Mouse (Mus musculus) heart, adult 11 months (tissue): Measurements from ENCODE around the gene Smyd4.

ENCODE experiments used
- DNase-seq: peaks from one replicate; pipeline ENCODE4 v3.0.0; 2022

The Smyd4 gene

GRCm38 (mm10) chr11:75420810-75421374 is 72.7 kb downstream of the Smyd4 start:
- peak; percentile 82 for DNase-seq

DNA sequence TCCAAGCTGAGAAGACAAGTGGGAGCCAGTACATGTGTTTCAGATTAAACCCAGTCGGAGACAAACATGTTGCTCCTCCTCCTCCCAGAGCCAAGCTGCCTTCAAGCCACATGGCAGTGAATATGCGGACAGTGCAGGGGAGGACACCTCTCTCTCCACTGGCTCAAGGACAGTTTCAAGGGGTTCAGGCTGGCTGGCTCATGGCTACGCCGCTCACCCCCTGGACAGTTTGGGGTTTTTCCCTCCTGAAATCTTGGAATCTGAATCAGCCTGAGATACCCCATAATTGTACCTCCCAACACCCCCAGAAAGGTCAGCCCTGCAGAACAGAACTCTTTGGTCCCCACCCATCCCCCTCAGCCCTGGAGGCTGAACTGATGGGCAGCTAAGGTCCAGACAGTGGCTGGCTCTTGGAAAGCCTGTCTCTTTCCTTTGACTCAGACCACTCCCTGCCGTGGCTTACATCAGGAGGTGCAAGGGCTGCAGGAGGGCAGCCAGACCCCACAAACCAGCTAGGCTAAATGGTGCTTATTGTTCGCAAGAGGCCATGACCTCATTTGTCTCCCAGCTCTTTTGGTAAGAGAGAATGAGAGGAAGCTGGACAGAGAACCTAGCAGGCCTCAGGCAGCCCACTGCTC is 73.3 kb downstream of the Smyd4 start:
- DNase-seq: peak; percentile 94

- peak; percentile 91 for DNase-seq
Observed at GRCm38 (mm10) chr11:75422013-75422792, 74.0 kb downstream of the Smyd4 start, which contains the start of gene Serpinf1. Gene Serpinf1 (minus strand): TSS chr11:75422701.

GRCm38 (mm10) chr11:75423091-75423490 is 74.9 kb downstream of the Smyd4 start:
- no peak for DNase-seq

GRCm38 (mm10) chr11:75424033-75424432 is 75.8 kb downstream of the Smyd4 start:
- DNase-seq: no peak

- no peak for DNase-seq
Observed at GRCm38 (mm10) chr11:75424459-75424858, 76.2 kb downstream of the Smyd4 start.

DNA sequence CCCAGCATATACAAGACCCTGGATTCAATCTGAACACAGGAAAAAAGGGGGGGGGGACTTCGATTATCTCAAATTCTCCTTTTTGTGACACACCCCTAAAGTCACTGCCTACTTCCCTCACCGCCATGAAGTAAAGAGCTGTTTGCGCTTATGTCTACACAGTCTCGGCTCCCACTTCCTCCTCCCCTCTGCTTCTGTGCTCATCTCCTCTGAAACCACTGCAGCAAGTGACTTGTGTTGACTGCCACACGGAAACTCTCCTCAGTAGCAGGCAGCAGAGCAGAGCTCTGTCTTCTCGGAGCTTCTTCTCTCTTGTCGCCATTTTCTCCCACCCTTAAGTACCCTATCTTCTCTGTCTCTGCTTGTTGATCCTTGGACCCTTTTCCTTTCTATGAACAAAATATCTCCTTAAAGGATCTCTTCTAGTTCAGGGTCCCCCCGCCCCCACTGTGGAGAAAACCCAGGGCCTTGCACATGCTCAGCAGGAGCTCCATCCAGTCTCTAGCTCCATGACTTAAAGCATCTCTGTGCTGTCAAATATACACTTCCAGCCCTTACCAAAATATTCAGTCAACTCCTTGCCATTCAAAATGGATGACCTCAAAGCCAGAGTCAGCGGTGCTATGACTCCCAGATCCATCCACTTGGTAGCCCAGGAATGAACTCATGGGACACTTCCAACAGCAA is 80.9 kb downstream of the Smyd4 start:
- DNase-seq: peak; percentile 93

- peak; percentile 92 for DNase-seq
Observed at GRCm38 (mm10) chr11:75431307-75431706, 83.1 kb downstream of the Smyd4 start.

GRCm38 (mm10) chr11:75434138-75434537 is 85.9 kb downstream of the Smyd4 start:
- no peak for DNase-seq

DNA sequence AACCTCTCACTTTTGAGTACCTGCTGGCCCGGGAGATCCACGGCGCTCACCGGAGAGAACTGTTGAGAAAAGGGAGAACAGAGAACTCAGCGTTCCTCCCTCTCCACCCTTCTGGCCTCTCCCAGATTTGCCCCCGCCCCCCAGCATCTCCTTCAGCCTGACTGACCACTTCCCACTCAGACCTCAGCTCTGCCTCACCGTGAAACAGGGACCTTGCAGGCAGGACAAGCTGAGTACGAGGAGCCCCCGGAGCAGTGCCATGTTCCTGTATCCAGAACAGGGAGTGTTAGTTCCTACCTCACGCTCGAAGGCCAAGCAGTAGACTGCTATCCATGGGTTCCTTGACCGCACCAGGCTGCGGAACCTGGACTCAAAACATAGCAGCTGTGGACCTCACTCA is 90.0 kb downstream of the Smyd4 start:
- DNase-seq: peak; percentile 88

DNA sequence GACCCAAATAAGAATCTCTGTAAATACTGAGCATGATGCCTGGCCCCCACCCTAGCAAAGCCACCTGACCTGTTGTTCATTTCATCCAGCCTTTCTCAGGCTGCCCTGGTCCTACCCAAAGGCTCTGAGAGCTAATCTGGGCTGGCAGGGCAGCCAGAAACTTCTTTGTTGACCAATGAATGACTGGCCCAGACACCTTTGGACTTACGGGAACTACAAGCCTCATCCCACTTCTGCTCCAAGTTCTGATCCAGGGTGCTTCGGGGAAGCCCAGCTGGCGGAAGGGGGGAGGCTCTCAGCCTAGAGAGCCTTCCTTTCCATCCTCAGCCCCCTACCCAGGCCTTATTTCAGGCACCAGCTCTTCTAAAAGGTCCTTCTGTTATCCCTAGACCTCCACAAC is 90.6 kb downstream of the Smyd4 start:
- DNase-seq: no peak

DNA sequence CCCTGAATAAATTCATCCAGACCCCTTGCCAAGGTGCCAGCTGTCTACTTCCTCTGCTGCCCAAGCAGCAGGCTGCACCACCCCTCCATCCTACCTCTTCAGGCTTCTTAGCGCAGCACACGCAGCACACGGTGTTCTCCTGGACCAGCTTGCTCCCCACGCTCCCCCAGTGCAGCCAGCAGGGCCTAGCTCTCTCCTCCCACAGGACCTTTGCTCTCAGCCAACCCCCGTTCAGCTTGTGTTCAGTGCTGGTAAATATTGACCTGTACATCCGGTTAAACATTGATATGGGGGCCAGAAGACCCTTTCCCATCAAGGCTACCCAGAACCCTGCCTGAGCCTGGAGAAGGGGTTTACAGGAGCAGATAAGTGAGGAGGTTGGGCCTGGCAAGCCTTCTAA is 91.1 kb downstream of the Smyd4 start, which contains the start of gene Serpinf2:
Gene Serpinf2, minus strand, starts transcription at position 229 of the 400 bp plus-strand sequence.
- no peak for DNase-seq

DNA sequence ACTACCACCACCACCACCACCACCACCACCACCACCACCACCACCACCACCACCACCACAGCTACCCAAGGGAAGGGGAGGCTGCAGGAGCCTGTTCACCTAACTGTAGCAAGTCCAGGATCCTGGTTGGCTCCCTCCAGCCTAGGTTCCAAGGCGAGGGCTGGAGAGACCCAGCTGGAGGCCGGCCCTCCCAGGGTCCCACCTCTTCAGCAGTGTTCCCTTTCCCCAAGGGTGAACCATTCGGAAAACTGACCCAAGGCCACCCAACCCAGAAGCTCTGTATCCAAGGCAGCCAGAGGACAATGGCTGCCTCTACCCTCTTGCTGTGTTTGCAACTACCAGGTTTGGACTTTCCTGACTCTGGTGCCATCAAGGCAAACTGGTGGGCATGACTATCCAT is 91.7 kb downstream of the Smyd4 start:
- peak; percentile 86 for DNase-seq

DNA sequence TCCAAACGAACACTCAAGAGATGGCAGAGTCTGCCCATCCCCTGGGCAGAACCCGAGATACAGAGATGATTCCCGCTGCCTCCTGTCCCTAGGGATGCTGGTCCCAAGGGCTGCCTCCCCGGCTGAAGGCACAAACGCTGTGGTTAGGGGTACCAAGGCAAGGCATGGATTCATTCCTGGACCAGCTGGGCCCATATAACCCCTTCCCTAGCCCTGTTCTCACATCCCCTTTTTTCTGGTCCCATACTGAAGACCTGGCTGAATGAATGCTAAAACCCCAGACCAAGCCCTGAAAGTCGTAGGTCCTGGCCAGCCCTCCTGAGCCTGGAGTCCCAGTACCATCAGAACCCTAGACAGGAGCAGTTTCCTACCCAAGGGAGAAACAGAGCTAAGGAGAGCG is 92.8 kb downstream of the Smyd4 start:
- DNase-seq: no peak

DNA sequence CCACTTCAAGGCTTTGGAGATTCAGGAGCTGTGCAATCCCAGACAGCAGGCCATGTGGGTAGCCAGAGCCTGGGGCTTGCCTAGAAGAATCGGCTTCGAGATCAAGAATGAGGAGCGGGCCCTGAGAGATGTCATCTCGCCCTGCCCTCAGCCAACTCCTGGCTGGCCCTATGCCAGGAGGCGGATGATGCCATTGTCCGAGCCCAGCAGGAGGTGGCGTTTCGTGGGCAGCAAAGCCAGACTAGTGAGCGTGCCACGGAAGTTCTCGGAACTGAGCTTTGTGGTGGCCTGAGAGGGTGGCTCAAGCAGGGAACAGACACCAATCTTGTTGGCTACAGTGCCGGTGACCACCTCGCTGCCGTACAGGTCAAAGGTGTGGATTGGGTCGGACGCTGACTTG is 93.4 kb downstream of the Smyd4 start:
- DNase-seq: peak; percentile 89

- DNase-seq: no peak
Observed at GRCm38 (mm10) chr11:75443711-75444110, 95.5 kb downstream of the Smyd4 start.

DNA sequence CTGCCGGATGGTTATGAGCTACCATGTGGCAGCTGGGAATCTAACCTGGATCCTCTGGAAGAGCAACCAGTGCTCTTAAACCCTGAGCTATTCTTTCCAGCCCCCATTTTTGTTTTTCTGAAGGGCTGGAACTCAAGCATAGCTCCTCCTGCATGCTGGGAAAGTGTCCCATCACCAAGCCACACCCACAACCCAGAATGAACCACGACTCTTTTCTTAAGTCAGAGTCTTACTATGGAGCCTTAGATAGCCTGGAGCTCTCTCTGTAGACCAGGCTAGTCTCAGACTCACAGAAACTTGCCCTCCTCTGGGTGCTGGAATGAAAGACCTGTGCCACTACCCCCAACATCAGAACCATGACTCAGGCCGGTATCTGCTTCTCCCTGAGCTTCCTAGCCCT is 100.3 kb downstream of the Smyd4 start:
- no peak for DNase-seq

- DNase-seq: peak; percentile 90
Observed at GRCm38 (mm10) chr11:75449695-75450094, 101.5 kb downstream of the Smyd4 start.

- peak; percentile 85 for DNase-seq
Observed at GRCm38 (mm10) chr11:75450304-75450908, 102.2 kb downstream of the Smyd4 start.

GRCm38 (mm10) chr11:75450936-75451335 is 102.7 kb downstream of the Smyd4 start:
- peak; percentile 92 for DNase-seq

- peak; percentile 91 for DNase-seq
Observed at GRCm38 (mm10) chr11:75452081-75452480, 103.8 kb downstream of the Smyd4 start.

DNA sequence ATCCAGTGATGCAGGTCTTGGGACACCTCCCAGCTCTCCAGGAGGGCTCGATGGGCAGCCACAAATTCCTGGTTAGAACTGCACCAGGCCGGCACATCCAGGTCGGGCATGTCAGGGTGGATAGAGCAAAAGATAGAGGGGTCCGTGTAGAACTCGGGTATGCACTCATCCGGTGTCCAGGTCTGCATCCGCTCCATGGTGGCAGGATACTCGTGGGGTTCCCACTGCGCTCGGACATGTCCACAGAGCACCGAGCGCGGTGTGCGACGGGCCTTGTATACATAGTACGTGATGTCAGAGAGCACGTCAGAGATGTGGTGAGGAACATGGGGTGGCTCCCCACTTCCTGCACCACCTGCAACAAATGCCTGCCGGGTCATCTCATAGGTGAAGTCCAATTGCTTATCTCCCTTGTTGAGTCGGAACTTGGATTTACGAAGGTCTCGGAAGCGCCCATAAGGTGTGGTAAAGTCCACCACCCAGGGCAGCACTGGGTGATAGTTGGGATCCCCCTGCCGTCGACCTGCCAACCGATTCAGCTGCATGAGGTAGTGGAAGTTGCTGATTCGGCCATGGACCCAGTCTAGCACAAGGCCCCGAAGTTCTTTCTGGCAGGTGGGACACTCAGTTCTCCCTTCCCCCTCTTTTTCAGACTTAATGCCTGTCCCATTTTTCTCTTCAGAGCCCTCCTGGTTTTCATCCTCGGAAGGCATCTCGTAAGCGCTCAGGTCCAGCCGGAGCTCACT is 104.8 kb downstream of the Smyd4 start:
- DNase-seq: peak; percentile 90
